Mouse (Mus musculus) subcutaneous adipose tissue, adult 2 months (tissue): ENCODE results near the gene Mrpl3. TPM values are rescaled to one million over a fixed set of nuclear protein-coding genes. Genes with fewer than 3 reads are reported as not detected.

Experiments used
- polyA plus RNA-seq: library from polyadenylated mRNA; depleted of rRNA; stranded (reverse); fragments of >200 nt; gene quantifications from 2 replicates; pipeline ENCODE4 v1.2.3, GENCODE M21; 2012; ENCODE audit warnings: low replicate concordance; rRNA removed

Mrpl3 gene
- polyA plus RNA-seq, result 25.3 and 85.4 TPM in 2 replicates

DNA sequence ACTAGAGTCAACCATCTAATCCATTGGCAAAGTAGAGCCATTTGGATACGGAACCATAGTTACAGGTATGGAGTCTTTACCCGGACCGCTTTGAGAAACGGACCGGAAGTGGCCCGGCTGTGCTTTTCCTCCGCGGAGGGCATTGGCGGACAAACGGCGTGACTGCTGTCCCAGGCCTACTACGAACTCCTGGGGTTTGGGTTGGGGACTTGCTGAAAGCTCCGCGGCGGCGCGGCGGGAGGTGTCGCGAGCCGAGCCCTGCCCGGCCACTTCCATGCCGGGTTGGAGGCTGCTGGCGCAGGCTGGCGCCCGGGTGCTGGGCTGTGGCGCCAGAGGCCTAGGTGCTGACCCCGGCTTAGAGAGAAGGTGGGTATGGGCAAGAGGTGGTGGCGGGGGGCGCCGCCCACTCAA is at the start of gene Mrpl3:
Gene Mrpl3 (plus strand): TSS at position 93 of the 411 bp plus-strand sequence.

Other genes with a start within 250 kb of the Mrpl3 start
- 12.9 and 13.4 TPM in 2 replicates for gene Nudt16, start 78.6 kb downstream of the Mrpl3 start, polyA plus RNA-seq
- not detected in 2 replicates for gene 1700080E11Rik, start 91.9 kb downstream of the Mrpl3 start, polyA plus RNA-seq